Mouse (Mus musculus) lung, postnatal 25 days (tissue): ENCODE data around the gene Tas1r1.
A peak's percentile ranks its signal among the peaks of the same experiment; 100 is the strongest.

Experiments used
- DNase-seq: peaks from one replicate; pipeline ENCODE4 v3.0.0; 2022; ENCODE audit warnings: low spot score

Tas1r1 gene

GRCm38 (mm10) chr4:152010091-152010706 is 28.2 kb downstream of the Tas1r1 start:
- peak; percentile 77 for DNase-seq

DNA sequence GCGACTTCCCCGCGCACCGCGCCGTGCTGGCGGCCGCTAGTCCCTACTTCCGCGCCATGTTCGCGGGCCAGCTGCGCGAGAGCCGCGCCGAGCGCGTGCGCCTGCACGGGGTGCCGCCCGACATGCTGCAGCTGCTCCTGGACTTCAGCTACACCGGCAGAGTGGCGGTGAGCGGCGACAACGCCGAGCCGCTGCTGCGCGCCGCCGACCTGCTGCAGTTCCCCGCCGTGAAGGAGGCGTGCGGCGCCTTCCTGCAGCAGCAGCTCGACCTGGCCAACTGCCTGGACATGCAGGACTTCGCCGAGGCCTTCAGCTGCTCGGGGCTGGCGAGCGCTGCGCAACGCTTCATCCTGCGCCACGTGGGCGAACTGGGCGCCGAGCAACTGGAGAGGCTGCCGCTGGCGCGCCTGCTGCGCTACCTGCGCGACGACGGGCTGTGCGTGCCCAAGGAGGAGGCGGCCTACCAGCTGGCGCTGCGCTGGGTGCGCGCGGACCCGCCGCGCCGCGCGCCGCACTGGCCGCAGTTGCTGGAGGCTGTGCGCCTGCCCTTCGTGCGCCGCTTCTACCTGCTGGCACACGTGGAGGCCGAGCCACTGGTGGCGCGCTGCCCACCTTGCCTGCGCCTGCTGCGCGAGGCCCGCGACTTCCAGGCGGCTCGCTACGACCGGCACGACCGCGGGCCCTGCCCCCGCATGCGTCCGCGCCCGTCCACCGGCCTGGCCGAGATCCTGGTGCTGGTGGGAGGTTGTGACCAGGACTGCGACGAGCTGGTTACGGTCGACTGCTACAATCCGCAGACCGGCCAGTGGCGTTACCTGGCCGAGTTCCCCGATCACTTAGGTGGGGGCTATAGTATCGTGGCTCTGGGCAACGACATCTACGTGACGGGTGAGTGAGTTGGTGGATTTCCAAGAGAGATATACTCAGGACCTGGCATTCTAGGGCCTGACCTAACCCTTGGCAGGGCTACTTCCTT is 29.0 kb downstream of the Tas1r1 start:
- DNase-seq: peak; percentile 43

- DNase-seq: peak; percentile 96
Measured at GRCm38 (mm10) chr4:152008622-152009075, 29.7 kb downstream of the Tas1r1 start, which contains the start of gene Klhl21. Gene Klhl21, plus strand, starts transcription at chr4:152008803.

- DNase-seq: no peak
Measured at GRCm38 (mm10) chr4:152008148-152008500, 30.2 kb downstream of the Tas1r1 start.

DNA sequence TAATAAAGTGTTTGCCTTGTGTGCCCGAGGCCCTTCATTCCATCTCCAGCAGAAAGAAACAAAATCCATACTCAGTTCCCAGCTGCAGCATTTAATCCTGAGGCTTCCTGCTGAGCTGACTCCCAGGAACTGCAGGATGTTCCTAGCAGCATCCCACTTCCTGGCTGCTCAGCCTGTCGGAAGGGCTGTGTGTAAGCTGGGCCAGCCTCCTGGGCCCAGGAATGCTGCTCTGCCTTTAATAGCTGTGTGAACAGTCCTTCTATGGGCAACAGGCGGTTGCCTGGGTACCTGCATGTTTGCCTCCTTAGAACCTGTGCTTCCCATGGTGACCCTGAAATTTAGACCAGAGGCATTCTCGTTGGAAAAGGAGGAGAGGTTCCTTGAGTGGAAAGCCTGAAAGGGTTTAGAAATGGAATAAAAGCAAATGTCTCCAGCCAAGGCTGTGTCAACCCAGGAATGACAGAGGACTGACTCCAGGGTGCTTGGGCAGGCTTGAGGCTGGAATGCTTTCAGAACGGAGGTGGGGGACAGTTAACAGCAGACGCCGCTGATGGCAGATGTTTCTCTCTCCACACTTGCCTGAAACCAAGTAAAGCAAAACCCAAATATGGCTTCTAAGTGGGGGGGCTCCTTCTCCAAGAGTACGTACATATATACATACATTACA is 30.8 kb downstream of the Tas1r1 start:
- peak; percentile 59 for DNase-seq

GRCm38 (mm10) chr4:152006812-152007211 is 31.6 kb downstream of the Tas1r1 start:
- DNase-seq: no peak

- DNase-seq: no peak
Measured at GRCm38 (mm10) chr4:152006137-152006536, 32.2 kb downstream of the Tas1r1 start.

GRCm38 (mm10) chr4:152002063-152002462 is 36.3 kb downstream of the Tas1r1 start:
- no peak for DNase-seq

DNA sequence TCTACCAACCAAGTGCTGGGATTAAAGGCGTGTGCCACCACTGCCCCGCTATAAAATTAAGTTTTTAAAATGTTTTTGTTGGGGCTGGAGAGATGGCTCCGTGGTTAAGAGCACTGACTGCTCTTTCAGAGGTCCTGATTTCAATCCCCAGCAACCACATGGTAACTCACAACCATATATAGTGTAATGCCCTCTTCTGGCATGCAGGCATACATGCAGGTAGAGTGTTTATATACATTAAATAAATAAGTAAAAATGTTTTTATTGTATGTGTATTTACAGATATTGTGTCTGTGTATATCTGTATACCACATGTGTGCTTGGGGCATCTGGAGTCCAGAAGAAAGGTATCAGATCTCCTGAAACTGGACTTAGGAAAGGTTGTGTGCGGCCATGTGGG is 37.0 kb downstream of the Tas1r1 start:
- no peak for DNase-seq

GRCm38 (mm10) chr4:152000906-152001305 is 37.5 kb downstream of the Tas1r1 start:
- DNase-seq: peak; percentile 84

DNA sequence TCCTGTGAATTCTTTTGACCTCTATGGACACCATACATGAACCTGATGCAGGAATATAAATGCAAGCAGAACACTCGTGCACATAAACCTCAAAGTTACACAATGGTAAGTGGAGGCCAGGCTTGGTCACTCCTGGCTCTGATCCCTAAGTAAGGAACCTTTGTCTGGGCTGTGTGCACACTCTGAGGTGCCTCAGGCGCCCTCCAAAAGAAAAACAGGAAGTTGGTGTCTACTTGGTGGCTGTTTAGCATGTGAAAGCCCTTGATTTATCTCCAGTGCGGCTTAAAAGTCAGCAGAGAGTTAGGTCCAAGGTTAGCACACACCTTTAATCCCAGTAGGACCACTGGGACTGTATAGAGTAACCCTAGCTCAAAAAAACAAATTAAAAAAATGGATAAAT is 38.9 kb downstream of the Tas1r1 start:
- DNase-seq: peak; percentile 32

GRCm38 (mm10) chr4:151997701-151998100 is 40.7 kb downstream of the Tas1r1 start:
- DNase-seq: no peak

- no peak for DNase-seq
Measured at GRCm38 (mm10) chr4:151996951-151997222, 41.5 kb downstream of the Tas1r1 start.

GRCm38 (mm10) chr4:151996173-151996950 is 42.0 kb downstream of the Tas1r1 start, which contains the start of gene Phf13:
Gene Phf13, minus strand, starts transcription at chr4:151996258.
- peak; percentile 99 for DNase-seq

DNA sequence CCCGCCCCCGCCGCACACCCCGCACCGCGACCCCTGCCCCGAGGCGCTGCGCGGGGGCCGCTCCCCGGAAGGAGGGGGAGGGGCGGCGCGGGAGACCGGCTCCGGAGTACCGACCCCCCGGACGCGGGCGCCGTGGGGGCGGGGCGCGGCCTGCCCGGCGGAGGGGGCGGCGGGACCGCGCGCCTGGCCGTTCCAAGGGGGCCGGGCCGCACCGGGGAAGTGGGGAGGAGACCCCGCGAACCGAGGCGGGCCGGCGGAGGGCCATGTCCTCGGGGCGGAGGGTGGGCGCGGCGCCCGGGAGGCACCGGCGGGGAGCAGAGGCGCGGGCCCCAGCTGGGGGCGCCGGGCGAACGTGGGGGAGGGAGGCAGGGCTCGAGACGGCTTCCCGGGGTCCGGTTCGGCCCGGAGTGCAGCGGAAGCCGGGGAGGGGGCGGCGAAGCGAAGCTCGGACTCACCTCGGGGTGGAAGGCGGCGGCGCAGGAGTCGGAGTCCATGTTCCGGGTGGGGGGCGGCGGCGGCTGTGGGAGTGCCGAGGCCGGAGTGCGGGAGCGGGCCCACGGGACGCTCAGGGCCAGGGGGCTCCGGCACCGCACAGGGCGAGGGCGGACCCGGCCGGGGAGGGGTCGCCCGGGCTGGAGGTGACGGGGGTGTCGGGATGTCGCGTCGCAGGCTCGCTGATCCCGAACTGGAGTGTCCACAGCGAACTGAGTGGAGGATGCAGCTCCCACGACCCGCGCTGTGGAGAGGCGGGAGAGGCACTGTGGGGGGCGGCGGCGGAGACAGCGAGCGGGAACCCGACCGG is 42.8 kb downstream of the Tas1r1 start:
- DNase-seq: no peak

DNA sequence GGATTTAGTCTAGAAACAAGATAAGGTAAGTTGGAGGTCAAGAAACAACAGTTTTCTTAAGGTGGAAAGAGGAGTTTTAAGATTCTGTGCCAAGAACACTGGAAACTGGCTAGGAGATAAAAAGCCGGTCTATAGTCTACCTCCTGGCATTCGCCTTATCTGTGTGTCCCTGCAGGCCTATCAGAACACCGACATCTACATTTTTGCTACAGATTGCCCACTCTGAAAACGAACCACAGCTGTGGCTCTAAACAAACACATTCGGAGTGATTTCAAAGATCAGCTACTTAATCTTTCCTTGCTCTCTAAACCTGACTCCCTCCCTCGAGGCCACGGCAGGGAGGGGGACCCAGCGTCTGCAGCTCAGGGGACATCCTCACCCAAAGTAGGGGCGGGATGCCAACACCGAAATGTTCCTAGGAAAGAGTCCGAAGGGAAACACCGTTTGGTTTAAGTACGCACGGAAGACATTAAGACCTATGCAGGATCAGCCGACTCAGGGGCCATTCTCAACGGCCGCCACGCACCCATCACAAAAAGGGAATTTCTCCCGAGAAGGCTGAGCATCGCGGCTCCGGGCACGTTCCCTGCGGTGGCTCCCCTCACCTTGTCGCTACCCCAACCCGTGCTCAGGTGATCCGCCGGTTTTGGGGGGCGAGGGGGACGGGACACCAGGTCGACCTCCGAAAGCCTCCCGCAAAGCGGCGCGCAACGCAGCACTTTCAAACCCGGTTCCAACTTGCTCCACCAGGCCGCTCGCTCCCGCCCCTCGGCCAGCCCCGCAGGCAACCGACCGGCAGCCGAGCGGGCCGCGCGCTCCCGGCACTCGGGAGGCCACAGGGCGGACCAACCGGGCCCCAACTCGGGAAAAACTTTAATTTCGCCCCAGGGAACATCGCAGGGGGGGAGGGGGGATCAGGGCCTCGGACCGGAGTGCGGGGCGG is 43.9 kb downstream of the Tas1r1 start:
- DNase-seq: no peak

DNA sequence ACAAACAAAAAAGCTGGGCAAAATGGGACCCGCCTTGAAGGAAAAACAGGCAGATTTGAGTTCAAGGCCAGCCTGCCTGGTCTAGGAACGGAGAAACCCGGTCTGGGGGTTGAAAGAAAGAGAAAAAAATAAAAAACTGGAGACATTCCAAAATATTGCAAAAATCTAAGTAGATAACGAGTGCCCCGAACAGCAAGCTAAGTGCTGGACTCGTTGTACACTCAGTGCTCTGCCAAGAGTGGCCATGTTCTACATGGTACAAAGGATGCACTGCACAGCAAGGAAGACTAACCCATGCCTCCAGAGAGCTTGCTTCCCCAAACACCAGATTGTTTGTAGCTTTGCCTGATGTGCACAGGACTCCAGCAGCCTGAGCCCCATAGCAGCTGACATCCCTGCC is 45.3 kb downstream of the Tas1r1 start:
- DNase-seq: no peak

- DNase-seq: no peak
Measured at GRCm38 (mm10) chr4:151992091-151992490, 46.3 kb downstream of the Tas1r1 start.

- DNase-seq: no peak
Measured at GRCm38 (mm10) chr4:151989110-151989488, 49.3 kb downstream of the Tas1r1 start.
